Mouse (Mus musculus): ENCODE data around the gene Baz2b.

DNA sequence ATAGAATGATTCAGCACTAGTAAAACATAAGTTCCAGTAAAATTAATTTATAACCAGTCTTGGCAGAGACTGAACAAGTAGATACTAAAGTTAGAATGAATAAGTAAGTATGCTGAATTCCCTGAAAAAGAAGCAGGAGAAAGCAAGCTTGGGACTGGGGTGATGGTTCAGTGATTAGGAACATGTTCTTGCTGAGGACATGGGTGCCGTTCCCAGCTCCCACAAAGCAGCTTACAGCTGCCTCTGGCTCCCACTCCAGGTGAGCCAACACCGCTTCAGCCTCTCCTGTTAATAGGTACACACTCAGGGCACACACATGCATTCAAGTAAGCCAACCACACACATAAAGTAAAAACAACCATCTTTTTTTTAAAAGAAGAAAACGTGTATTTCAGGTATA, 32.1 kb downstream of the Baz2b start:
- no peak for TF ChIP-seq CTCF (IDR thresholded peaks at IDR 0.05; ENCODE audit: extremely low read depth, insufficient read depth, insufficient read length, insufficient replicate concordance)
- no peak for TF ChIP-seq POLR2A (IDR thresholded peaks at IDR 0.05; ENCODE audit: low read depth, low read length)
